Mouse (Mus musculus) spleen, postnatal 10 days (tissue): ENCODE results near the gene Itgbl1.

Experiments used
- DNase-seq, 2 experiments: peaks; one replicate each; pipeline ENCODE4 v3.0.0; 2021 to 2022; ENCODE audit warnings: low spot score in 2 of 2

Gene Itgbl1

GRCm38 (mm10) chr14:123967996-123968395 lies 308.2 kb downstream of the Itgbl1 start:
- no peak for DNase-seq

- no peak for DNase-seq
These were observed 330.9 kb downstream of the Itgbl1 start for GRCm38 (mm10) chr14:123990591-123991195.
